Mouse (Mus musculus) MEL-GATA-1-ER (cell line): Measurements from ENCODE around the gene Aste1.

Experiments
- DNase-seq: peaks from one replicate; pipeline ENCODE4 v3.0.0-alpha.2; 2012; ENCODE audit warnings: low read depth; ENCODE audit errors: extremely low read depth

The Aste1 gene

GRCm38 (mm10) chr9:105395218-105395627, at the start of gene Aste1, which contains the start of gene Nek11:
Gene Aste1 (plus strand): TSS chr9:105395392.
Gene Nek11 (minus strand): TSS chr9:105395524.
- DNase-seq, result peak; percentile 77

- DNase-seq, result no peak
Observed at GRCm38 (mm10) chr9:105348242-105349031, 46.8 kb upstream of the Aste1 start.

GRCm38 (mm10) chr9:105349034-105349433, 46.2 kb upstream of the Aste1 start:
- DNase-seq, result no peak

GRCm38 (mm10) chr9:105362181-105362580, 33.0 kb upstream of the Aste1 start:
- no peak for DNase-seq

GRCm38 (mm10) chr9:105363520-105364231, 31.5 kb upstream of the Aste1 start:
- DNase-seq, result no peak

- DNase-seq, result no peak
Observed at GRCm38 (mm10) chr9:105366199-105366598, 29.0 kb upstream of the Aste1 start.

- no peak for DNase-seq
Observed at GRCm38 (mm10) chr9:105368605-105369004, 26.6 kb upstream of the Aste1 start.

- DNase-seq, result no peak
Observed at GRCm38 (mm10) chr9:105374361-105374760, 20.8 kb upstream of the Aste1 start.

GRCm38 (mm10) chr9:105376411-105376810, 18.8 kb upstream of the Aste1 start:
- no peak for DNase-seq

GRCm38 (mm10) chr9:105376954-105377530, 18.1 kb upstream of the Aste1 start:
- no peak for DNase-seq

GRCm38 (mm10) chr9:105377622-105378021, 17.6 kb upstream of the Aste1 start:
- DNase-seq, result no peak

GRCm38 (mm10) chr9:105379533-105380145, 15.6 kb upstream of the Aste1 start:
- no peak for DNase-seq

- DNase-seq, result no peak
Observed at GRCm38 (mm10) chr9:105387403-105387802, 7.8 kb upstream of the Aste1 start.

- DNase-seq, result peak; percentile 36
Observed at GRCm38 (mm10) chr9:105389289-105389688, 5.9 kb upstream of the Aste1 start.

GRCm38 (mm10) chr9:105390616-105391015, 4.6 kb upstream of the Aste1 start:
- DNase-seq, result no peak

- no peak for DNase-seq
Observed at GRCm38 (mm10) chr9:105394720-105395119, 472 bp upstream of the Aste1 start.

- DNase-seq, result no peak
Observed at GRCm38 (mm10) chr9:105408549-105408948, 13.4 kb downstream of the Aste1 start.

GRCm38 (mm10) chr9:105459032-105459431, 63.8 kb downstream of the Aste1 start:
- no peak for DNase-seq

- DNase-seq, result no peak
Observed at GRCm38 (mm10) chr9:105461496-105461895, 66.3 kb downstream of the Aste1 start.
